Mouse (Mus musculus) heart, adult 2 months (tissue): ENCODE measurements around the gene Thbd.

Experiments used
- CTCF ChIP-seq: fragments of 200-600 bp; IDR thresholded peaks from 2 replicates; pipeline ENCODE4 v1.8.1; 2022; ENCODE audit warnings: antibody characterized with exemption, mild to moderate bottlenecking, moderate library complexity
- EP300 ChIP-seq: fragments of 200-500 bp; IDR thresholded peaks from 2 replicates; pipeline ENCODE4 v1.6.1; 2011; ENCODE audit warnings: low read depth, low read length, control low read depth; ENCODE audit not compliant: insufficient read depth
- POLR2A ChIP-seq: fragments of 200-500 bp; IDR thresholded peaks from 2 replicates; pipeline ENCODE4 v1.6.1; 2011; ENCODE audit warnings: mild to moderate bottlenecking, low read depth, low read length, control low read depth; ENCODE audit not compliant: insufficient read depth

GRCm38 (mm10) chr2:148419151-148419550, 11.2 kb upstream of the Thbd start:
- TF ChIP-seq EP300, result no peak
- no peak for TF ChIP-seq CTCF
- TF ChIP-seq POLR2A, result no peak
